Mouse (Mus musculus) heart, adult 2 months (tissue): ENCODE data around the gene Gpi1.

ENCODE experiments used
- CTCF ChIP-seq: fragments of 200-600 bp; IDR thresholded peaks from 2 replicates; pipeline ENCODE4 v1.8.1; 2022; ENCODE audit warnings: antibody characterized with exemption, mild to moderate bottlenecking, moderate library complexity
- EP300 ChIP-seq: fragments of 200-500 bp; IDR thresholded peaks from 2 replicates; pipeline ENCODE4 v1.6.1; 2011; ENCODE audit warnings: low read depth, low read length, control low read depth; ENCODE audit not compliant: insufficient read depth
- POLR2A ChIP-seq: fragments of 200-500 bp; IDR thresholded peaks from 2 replicates; pipeline ENCODE4 v1.6.1; 2011; ENCODE audit warnings: mild to moderate bottlenecking, low read depth, low read length, control low read depth; ENCODE audit not compliant: insufficient read depth

DNA sequence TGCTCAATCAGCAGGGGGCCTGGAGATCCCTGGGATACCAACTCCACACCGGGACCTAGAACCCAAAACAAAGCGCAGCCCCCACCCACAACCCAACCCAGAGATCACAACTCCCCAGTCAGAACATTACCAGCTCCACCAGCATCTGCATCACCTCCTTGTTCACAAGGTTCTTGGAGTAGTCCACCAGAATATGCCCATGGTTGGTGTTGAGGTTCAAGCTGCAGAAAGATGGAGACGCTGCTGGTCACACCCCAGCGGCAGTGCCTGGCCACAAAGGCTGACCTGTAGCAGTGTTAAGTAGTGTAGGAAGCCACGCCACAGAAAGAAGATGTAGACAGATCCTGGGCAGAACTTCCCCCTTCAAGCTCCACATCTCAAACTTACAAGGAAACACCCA lies 983 bp downstream of the Gpi1 start:
- no peak for TF ChIP-seq POLR2A
- TF ChIP-seq CTCF, result no peak
- no peak for TF ChIP-seq EP300
